Mouse (Mus musculus) thymus, postnatal 36 days (tissue): ENCODE data around the gene Dnm2.

Source experiments
- DNase-seq, 2 experiments: peaks; one replicate each; pipeline ENCODE4 v3.0.0; 2022; ENCODE audit warnings: mixed read lengths in 2 of 2

The Dnm2 gene

DNA sequence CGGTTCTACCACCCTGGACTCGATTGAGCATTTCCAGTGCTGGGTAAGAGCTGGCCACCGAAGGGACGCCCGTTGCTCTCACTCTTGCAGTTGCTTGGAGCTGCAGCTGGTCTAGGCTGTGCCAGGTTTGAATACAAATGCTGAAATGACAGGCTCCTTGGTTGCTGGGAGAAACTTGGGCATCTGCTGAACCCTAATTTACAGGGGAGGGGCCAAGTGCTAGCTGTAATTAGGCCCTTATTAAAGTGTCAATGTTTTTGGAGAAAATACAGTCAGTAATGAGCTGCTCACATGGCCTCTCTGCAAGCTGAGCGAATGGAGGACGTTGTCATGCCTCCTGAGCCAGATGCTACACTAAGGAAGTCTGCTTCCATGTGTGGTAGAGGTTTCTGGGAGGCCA, 6.0 kb downstream of the Dnm2 start:
- no peak for DNase-seq

DNA sequence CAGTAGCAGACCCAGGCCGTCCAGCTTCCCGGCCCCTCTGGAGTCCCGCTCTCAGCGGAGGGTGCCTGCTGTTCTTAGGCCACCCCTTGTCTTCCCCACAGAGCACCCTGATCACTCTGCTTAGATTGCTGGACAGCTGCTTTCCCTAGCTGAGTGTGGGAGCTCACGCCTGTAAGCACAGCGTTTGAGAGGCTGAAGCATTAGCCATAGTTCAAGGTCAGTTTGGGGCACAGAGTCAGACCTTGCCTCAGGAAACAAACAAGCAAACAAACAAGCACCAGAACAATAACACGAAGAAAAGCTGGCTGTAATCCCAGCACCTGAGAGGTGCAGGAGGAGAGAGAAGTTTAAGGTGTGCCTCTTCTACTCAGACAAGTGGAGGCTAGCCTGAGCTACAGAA, 7.4 kb downstream of the Dnm2 start:
- no peak for DNase-seq

DNA sequence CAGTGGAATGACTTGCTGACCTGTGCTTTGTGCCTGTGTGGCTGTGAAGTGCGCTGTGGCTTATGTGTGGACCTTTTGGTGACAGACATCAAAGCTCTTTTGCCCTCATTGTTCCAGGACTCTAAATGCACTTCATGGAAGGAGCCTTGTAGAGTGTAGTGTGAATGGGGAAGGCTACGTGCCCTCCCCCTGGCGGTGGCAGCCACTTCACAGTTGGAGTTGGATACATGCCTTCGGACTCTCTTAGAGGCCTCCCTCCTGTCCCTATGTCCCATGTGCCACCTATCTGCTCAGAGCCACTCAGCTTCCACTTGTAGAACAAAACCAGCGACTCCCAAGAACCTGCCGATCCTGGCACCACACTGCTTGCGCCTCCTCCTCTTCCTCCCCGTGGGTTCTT, 9.1 kb downstream of the Dnm2 start:
- DNase-seq: no peak

DNA sequence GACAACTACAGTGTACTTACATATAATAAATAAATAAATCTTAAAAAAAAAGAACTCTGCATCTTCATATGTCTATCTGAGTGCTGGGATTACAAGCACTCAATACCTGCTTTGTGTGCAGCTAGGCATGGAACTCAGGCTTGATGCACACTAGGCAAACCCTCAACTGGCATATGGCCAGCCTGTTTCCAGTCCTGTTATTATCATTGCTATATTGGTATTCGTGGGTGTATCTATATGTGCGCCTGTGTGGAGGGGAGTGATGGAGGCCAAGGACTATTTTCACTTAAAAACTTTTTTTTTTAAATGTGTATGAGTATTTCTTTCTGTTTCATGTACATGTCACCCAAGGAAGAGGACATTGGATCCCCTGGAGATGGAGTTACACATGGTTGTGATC, 9.7 kb downstream of the Dnm2 start:
- DNase-seq: no peak

DNA sequence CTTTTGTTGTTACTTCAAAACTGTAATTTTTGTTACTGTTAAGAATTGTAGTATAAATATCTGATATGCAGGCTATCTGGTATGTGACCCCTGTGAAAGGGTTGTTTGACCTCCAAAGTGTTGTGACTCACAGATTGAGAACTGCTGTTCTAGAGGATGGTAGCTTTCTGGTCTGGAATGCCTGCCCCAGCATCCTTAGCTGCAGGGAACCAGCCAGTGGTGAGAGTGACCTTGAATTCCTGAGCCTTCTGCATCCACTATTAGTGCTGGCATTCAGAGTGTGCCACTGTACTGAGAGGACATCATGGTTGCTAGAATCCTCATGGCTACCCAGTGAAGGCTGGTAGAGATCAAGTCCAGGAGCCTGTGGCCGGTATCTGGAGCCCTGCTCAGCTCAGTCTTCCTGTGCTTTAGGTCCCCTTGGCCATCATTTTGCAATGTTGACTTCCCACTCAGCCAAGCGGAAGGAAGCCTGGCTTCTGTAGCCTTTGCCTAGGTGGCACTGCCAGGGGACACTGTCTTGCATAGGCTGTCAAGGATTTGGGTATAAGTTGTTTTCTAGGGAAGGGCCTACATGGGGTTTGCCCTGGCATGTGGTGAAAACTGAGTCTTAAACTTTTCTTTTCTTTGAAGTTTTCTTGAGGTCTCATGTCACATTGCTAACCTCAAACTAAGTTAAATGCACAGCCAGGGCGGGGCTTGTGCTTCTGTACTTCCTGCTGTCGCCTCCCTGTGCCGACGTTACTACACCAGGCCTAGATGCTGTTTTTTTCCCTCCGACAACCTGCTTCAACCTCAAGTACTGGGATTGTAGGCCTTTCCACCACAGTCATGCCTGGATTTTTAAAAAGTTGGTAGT, 11.3 kb downstream of the Dnm2 start:
- DNase-seq: peak; percentile 75 to 84

DNA sequence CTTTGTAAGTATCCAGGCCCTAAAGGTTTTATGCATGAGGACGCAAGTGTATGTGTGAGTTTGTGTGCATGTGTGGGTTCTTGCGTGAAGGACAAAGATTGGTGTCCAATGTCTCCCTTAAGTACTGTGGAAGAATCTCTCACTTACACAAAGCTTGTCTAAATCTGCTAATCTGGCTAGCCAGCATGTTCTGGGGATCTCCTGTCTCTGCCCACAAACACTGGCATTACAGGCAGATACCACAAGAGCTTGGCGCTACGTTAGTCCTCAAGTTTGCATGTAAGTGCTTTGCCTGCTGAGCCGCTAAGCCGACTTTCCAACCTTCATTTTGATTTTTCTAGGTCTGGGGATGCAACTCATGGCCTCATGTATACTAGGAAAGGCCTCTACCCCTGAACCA, 12.9 kb downstream of the Dnm2 start:
- DNase-seq: no peak

DNA sequence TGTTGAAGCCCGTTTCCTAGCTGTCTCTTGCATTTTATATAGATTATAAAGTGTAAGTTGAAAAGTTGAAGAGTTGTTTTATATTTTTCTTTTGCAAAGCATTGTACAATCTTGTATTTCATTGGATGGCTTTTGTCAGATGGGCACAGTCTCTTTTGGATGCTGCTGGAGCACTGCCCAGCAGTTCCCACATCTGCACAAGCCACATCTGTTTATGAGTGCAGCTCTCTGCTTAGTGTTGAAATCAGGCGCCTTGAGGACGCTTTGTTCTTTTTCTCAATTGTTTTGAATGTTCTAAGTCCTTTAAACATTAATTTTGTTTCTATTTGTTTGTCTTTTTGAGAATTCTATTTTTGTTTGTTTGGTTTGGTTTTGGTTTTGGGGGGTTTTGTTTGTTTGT, 13.5 kb downstream of the Dnm2 start:
- DNase-seq: no peak

DNA sequence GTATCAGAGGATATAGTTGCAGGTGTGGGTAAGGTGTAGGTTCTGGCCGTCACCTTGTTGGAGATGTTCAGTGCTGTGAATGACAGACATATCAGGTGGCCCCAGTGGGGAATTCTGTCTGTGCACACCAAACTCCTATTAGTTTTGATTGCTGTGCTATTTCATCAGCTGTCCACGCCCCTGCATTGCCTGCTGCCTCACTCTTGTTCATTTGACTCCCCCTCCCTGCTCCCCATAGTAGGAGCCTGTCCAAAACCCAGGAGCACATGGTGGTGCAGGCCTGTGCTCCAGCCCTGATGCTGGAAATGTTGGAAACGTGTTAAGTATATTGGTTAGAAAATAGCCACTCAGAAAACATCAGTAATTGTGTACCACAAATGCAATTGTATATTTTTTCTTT, 14.7 kb downstream of the Dnm2 start:
- DNase-seq: no peak

DNA sequence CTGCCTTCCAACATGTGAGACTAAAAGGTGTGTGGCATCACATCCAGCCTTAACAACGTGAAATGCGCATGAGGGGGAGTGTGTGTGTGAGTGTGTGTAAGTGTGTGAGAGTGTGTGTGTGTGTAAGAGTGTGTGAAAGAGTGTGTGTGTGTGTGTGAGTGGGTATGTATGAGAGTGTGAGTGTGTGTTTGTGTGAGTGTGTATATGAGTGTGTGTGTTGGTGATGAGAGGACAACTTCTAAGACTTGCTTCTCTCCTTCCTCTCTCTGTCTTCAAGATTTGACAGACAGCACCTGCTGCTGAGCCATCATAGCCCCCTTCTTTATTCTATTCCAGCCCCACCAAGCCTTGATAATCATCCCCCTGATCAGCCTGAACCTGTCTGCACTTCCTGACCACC, 15.2 kb downstream of the Dnm2 start:
- DNase-seq: no peak

DNA sequence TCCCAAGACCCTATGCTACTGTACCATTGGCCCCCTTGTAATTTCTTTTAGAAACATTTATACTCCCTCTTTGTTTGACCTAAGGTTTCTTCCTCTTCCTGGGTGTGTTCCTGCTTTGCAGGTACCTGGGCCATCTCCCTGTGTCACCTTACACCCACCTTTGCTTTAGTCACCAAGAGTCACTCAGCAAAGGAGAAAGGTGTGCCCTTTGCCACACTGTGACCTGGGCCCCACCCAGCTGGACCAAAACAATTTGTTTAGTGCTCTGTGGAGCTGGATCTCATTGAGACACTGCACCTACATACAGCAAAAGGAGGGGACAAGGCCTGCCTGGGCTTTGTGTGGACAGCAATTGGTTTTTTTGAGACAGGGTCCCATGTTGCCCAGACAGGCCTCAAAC, 15.7 kb downstream of the Dnm2 start:
- no peak for DNase-seq

DNA sequence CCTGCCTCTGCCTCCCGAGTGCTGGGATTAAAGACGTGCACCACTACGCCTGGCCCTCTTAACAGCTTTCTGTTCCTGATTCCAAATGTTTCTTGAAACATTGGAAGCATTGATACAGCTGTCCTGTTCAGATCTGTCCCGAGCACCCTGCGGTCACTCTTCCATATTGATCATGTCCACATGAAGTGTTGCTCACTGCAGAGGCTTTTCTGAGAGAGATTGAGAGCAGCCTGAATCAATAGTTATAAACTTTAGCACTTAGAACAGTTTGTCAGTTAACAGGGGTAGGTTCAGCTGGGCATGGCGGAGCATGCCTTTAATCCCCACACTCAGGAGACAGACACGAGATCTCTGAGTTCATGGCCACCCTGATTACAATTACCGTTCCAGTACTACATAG, 19.1 kb downstream of the Dnm2 start:
- no peak for DNase-seq

DNA sequence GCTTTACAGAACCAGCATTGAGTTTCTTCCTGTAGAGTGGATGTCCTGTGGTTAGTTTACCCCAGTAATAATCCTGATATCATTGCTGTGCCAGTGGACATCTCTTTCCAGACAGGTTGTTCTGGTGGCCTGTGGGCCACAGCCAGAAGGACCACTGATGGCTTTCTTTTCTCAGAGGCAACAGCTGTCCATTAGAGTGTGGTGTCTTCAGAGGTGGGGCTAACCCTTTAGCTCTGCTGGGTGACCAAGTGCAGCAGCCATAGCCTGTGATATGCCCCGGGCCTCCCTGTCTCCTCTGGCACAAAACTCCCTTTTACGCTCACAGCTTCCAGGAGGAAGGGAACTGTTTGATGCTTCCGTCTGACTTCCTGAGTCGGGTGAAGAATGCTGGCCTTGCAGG, 19.9 kb downstream of the Dnm2 start:
- DNase-seq: no peak

DNA sequence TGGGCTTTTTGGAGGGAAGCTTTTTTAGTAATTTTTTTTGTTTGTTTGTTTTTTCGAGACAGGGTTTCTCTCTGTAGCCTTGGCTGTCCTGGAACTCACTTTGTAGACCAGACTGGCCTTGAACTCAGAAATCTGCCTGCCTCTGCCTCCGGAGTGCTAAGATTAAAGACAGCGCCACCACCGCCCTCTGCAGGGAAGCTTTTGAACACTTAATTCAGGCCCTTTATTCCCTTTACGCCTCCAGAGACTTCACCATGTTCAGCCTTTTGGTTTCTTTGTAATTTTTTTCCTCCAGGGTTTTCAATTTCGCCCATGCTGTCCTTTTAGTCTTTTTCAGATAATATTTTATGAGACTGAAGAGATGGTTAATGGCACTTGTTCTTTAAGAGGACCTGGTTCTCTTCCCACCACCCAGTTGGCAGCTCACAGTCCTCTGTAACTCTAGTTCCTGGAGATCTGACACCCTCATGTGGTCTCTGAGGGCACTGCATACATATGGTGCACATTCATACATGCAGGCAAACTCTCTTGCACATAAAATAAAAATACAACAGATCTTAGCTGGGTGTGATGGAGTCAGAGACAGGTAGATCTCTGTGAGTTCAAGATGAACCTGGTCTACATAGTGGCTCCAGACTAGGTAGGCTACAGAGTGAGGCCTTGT, 20.5 kb downstream of the Dnm2 start:
- DNase-seq: no peak

DNA sequence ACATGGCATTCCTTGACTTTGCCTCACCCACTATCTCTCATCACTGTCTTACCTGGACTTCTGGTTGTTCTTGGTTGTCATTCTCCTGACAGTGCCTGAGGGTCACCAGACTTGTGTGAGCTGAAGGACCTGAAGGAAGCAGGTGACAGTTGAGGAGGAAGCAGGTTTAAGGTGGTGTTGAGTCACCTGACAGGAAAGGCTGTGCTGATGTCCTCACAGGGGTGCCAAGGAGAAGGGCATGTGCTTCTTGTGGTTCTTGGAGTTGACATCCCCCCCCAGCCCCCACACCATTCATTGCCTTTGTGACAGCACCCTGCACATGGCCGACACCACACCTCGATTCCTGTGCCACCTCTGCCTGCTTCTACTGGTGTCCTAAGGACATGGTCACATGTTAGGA, 23.1 kb downstream of the Dnm2 start:
- DNase-seq: no peak

DNA sequence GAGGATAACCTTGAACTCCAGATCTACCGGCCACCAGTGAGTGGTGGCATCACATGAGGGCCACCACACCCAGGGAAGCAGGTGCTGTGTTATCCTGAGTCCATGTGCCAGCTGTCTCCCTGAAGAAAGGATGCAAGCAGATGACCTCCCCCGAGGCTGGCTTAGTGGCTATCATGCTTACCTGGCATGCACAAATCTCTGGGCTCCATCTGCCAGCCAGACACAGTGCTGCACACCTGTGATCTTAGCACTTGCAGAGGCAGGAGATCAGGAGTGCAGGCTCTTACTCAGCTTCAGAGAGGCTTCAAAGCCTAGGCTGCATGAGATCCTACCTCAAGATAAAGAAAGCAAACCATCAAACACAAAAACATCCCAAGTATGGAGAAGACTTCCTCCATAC, 25.0 kb downstream of the Dnm2 start:
- DNase-seq: peak in 1 of 2 experiments; percentile 49

DNA sequence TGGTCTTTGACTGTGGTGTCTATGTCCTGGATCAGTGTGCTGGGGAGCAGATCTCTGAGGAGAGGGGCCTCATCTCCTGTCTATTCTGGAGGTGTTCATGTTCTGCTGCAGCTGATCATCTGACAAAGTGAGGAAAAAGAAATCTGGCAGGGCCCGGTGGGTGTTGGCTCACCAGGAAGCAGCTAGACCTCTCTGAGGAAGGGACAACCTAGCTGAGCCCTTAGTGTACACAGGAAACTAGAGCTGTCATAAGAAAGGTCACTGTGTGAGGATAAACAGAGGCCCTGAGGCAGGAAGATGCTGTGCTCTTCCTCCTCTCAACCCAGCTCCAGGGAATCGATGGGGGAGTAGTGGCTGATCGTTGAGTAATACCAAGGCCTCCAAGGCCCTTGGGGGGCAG, 25.6 kb downstream of the Dnm2 start:
- no peak for DNase-seq

DNA sequence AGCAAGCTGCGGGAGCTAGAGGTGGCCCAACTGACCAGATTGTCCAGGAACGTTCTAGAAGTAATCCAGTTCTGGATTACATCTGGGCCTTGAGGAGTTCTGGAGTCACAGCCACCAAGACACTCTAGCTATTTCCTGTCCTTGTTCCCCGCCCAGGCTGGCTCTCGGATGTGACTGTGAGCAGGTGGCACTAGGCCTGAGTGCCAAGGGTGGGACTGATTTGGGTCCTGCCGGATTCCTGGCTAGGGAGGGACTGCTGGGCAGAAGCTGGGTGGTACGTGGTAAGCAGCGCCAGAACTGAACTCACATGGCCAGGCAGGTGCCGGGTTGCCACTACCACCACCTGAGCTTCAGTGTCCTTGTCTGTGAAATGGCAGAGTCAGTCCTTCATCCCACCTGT, 26.7 kb downstream of the Dnm2 start:
- DNase-seq: peak in 1 of 2 experiments; percentile 35

DNA sequence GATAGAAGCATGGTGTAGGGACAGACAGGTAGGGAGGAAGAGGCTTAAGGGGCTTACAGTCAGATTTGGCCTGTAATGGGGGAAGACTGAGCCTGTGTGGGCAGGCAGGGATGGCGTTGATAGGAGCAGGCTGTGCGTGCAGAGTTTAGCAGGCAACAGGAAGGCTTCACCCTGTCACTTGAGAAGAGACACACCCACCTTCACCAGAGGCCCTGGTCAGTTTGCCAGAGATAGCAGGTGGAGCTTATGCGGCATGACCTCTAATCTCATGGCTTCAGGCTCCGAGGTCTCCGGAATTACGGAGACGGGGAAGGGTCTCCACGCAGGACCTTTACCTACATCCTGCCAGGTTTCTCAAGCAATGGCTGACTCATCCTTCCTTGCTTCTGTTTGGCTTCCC, 27.2 kb downstream of the Dnm2 start:
- no peak for DNase-seq

DNA sequence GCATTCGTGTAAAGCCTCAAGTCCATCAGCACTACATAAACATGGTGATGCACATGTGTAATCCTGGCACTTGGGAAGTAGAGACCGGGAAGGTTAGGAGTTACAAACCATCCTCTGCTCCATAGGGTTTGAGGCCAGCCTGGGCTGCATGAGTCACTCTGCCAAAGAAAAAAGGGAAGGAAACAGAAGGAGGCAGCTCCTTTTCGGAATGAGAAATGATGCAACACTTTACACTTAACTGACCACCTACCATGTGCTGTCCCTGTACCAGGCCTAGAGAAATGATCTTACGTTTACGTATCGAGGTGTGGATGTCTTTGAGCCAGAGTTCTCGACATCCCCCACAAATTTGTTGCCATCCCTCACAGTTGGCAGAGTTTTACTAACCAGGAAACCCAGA, 28.3 kb downstream of the Dnm2 start:
- DNase-seq: no peak

DNA sequence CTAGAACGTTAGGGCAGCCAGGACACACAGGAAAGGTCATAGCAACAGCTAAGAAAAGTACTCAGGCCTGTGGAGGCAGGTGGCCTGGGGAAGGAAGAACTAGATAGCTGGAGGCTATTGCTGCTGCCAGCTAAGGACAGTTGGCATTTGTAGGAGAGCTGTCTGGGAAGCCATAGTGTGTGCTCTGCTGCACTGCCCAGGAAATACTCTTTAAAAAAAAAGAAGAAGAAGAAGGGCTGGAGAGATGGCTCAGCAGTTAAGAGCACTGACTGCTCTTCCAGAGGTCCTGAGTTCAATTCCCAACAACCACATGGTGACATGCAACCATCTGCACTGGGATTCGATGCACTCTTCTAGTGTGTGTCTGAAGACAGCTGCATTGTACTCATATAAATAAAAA, 28.8 kb downstream of the Dnm2 start:
- DNase-seq: no peak

DNA sequence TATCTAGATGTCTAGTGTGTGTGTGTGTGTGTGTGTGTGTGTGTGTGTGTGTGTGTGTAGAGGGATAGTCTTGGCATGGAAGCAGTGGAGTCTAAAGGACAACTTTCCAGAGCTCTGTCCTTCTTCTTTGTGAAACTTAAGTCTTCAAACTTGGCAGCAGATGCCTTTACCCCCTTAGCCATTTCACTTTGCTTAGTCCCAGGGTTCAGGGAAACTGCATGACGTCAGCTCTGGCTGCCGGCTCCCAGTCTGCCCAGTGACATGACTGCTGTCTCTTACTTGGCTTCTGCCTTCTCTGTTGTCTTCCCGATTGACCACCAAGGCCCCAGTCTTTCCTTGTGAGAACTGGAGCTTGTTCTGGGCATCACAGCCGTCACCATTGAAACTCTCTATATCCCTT, 29.8 kb downstream of the Dnm2 start:
- no peak for DNase-seq

DNA sequence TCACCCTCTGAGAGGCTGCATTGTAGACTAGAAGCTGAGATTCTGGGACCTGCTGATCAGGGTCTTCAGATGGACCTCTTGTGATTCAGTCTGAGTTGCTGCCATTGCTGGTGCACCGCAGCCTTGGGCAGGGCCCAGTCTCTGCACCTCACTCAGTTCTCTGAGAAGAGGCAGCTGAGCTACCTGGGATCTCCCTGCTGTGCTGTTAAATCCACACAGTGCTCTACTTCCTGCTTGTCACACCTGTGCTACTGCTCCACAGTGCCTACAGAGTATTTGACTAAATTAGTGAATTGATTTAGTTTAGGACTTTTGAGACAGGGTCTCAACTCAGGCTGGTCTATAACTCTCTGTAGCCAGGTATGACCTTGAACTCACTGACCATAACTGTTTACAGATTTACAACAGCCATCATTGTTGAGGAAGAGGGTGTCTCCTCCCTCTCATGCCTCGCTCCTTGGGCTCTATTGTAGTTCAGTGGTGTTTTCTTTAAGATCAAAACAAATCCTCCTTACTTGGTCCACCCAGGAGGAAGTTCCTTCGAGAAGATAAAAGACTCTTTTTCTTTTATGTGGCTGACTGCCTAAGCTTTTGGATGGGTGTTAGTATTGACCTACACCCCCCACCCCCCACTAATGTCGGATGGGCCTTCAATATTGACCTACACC, 30.5 kb downstream of the Dnm2 start:
- no peak for DNase-seq

DNA sequence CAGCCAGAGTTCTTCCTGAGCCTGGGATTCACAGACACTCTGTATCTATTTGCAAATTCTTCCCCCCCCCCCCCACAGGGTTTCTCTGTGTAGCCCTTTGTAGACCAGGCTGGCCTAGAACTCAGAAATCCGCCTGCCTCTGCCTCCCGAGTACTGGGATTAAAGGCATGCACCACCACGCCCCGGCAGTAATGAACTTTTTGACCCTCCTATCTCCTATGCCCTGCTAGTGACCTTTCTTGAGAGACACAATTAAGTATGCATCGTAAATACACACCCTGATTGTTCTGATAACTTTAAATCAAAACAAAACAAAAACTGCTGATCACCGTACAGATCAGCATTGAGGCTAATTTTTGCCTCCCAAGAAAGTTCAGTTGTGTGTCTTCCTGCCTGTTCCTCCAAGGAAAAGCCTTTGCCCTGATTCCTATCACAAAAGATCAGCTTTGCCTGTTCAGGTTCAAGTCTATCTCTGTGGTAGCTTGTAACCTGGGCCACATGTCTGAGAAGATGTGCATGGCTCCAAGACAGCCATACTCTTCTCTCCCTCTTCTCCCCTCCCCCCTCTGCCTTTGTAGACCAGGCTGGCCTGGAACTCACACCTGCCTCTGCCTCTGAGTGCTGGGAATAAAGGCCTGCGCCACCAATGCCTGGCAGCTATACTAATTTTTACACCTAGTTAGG, 31.7 kb downstream of the Dnm2 start:
- no peak for DNase-seq
